Mouse (Mus musculus): ENCODE data around the gene Scarf2. TPM values are rescaled to one million over a fixed set of nuclear protein-coding genes. Genes with fewer than 3 reads are reported as not detected.

Gene Scarf2
- polyA plus RNA-seq, 1 experiment from 2014 or later: 15.3 TPM

DNA sequence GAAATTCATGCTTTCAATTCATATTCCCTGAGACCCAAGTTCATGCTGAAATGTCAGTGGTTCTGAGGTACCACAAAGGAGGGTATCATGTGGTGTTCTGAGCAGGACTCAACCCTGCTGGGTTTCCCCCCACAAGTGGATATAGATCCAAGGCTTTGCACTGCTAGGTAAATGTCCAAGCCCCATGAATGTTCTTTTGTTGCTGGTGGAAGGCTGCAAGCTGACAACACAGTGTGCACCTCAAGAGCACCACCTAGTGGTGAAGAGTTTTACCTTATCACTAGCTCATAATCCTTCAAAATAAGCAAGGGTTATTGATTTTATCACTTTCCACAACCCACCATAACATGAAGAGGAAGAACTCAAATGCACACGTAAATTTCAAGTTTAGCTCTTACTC is 51.8 kb downstream of the Scarf2 start:
- Histone ChIP-seq H3K4me2 (ENCODE audit: low read depth, low read length) (no peak overlapping the region), H3K27ac (replicated peaks; ENCODE audit: low read depth, low read length) (no peak overlapping the region), H3K36me3 (replicated peaks; ENCODE audit: control insufficient read depth, insufficient read depth, low read depth, low read length) (peaks cover 12% of the 10 kb centered on the region), H3K4me1 (ENCODE audit: control insufficient read depth, insufficient read depth, low read length) (no peaks in the 10 kb centered on the region), H3K27me3 (ENCODE audit: control insufficient read depth, insufficient read depth, low read length) (no peaks in the 10 kb centered on the region), H3K9me3 (replicated peaks; ENCODE audit: control insufficient read depth, low read length) (no peaks in the 10 kb centered on the region), H3K4me3 (ENCODE audit: low read depth, low read length) (no peak overlapping the region), H3K9ac (replicated peaks; ENCODE audit: low read length) (no peak overlapping the region)
- DNase-seq (ENCODE audit: low spot score): peak; percentile 89
- no peak for ATAC-seq (replicated peaks; ENCODE audit: insufficient number of reproducible peaks, low FRiP score, low TSS enrichment, low read depth)
- 27% methylated on average over 1 of the region's 1 CpGs for WGBS

DNA sequence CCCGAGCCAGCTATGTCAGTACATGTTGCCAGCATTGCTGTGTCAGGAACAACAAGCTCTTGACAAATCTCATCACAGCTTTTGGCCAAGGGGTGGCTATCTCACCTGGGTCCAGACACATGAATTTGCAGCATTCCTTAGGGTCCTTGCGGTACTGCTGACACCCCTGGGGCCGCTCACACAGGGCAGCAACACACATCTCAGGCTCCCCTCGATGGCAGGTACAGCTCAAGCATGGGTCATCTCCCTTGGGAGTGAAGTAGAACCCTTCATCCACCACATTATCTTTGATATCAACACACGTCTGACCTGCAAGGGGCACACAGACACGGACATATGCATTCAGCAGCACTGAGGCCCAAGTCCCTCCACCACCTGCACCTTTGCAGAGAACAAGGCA is 52.4 kb downstream of the Scarf2 start:
- no peak overlapping the region for H3K9ac ChIP-seq (replicated peaks; ENCODE audit: low read length)
- no peaks in the 10 kb centered on the region for H3K4me1 ChIP-seq (ENCODE audit: control insufficient read depth, insufficient read depth, low read length)
- DNase-seq (ENCODE audit: low spot score) (no peak), ATAC-seq (replicated peaks; ENCODE audit: insufficient number of reproducible peaks, low FRiP score, low TSS enrichment, low read depth) (no peak)
- H3K4me2 ChIP-seq (ENCODE audit: low read depth, low read length): no peak overlapping the region
- no peak overlapping the region for H3K4me3 ChIP-seq (ENCODE audit: low read depth, low read length)
- H3K27me3 ChIP-seq (ENCODE audit: control insufficient read depth, insufficient read depth, low read length): no peaks in the 10 kb centered on the region
- H3K36me3 ChIP-seq (replicated peaks; ENCODE audit: control insufficient read depth, insufficient read depth, low read depth, low read length): peaks cover 11% of the 10 kb centered on the region
- H3K27ac ChIP-seq (replicated peaks; ENCODE audit: low read depth, low read length): no peak overlapping the region
- 88% methylated on average over 6 of the region's 6 CpGs for WGBS
- no peaks in the 10 kb centered on the region for H3K9me3 ChIP-seq (replicated peaks; ENCODE audit: control insufficient read depth, low read length)

GRCm38 (mm10) chr16:17851331-17851730 is 54.2 kb downstream of the Scarf2 start:
- H3K4me2 ChIP-seq (ENCODE audit: low read depth, low read length): no peak overlapping the region
- DNase-seq (ENCODE audit: low spot score) (no peak), ATAC-seq (replicated peaks; ENCODE audit: insufficient number of reproducible peaks, low FRiP score, low TSS enrichment, low read depth) (no peak)
- no peaks in the 10 kb centered on the region for H3K27me3 ChIP-seq (ENCODE audit: control insufficient read depth, insufficient read depth, low read length)
- no peak overlapping the region for H3K4me3 ChIP-seq (ENCODE audit: low read depth, low read length)
- WGBS: 96% methylated on average over 5 of the region's 5 CpGs
- no peaks in the 10 kb centered on the region for H3K9me3 ChIP-seq (replicated peaks; ENCODE audit: control insufficient read depth, low read length)
- H3K4me1 ChIP-seq (ENCODE audit: control insufficient read depth, insufficient read depth, low read length): no peaks in the 10 kb centered on the region
- peaks cover 5% of the 10 kb centered on the region for H3K36me3 ChIP-seq (replicated peaks; ENCODE audit: control insufficient read depth, insufficient read depth, low read depth, low read length)
- no peak overlapping the region for H3K27ac ChIP-seq (replicated peaks; ENCODE audit: low read depth, low read length)
- H3K9ac ChIP-seq (replicated peaks; ENCODE audit: low read length): no peak overlapping the region

DNA sequence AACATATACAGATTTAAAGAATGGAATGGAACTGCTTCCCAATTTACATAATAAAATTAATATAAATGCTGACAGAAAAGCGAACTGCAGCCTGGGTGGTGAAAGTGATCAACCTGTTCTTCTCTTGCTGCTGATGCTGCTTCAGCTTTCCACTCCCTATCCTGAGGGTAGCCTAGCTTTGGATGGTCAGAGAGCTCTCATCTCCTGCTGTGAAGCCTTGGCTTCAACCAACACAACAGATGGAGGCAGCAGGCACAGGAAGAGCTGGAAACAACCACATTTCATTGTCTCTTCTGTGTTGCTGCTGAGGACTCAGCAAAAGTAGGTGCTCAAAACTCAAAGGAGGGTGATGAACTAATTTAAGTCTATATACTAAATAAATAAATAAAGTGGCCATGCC is 54.8 kb downstream of the Scarf2 start:
- Histone ChIP-seq H3K36me3 (replicated peaks; ENCODE audit: control insufficient read depth, insufficient read depth, low read depth, low read length) (peaks cover 7% of the 10 kb centered on the region), H3K9me3 (replicated peaks; ENCODE audit: control insufficient read depth, low read length) (no peaks in the 10 kb centered on the region), H3K9ac (replicated peaks; ENCODE audit: low read length) (no peak overlapping the region), H3K4me2 (ENCODE audit: low read depth, low read length) (no peak overlapping the region), H3K4me3 (ENCODE audit: low read depth, low read length) (no peak overlapping the region), H3K27ac (replicated peaks; ENCODE audit: low read depth, low read length) (no peak overlapping the region), H3K27me3 (ENCODE audit: control insufficient read depth, insufficient read depth, low read length) (no peaks in the 10 kb centered on the region), H3K4me1 (ENCODE audit: control insufficient read depth, insufficient read depth, low read length) (no peaks in the 10 kb centered on the region)
- ATAC-seq (replicated peaks; ENCODE audit: insufficient number of reproducible peaks, low FRiP score, low TSS enrichment, low read depth) (no peak), DNase-seq (ENCODE audit: low spot score) (no peak)
- 97% methylated on average over 1 of the region's 1 CpGs for WGBS

DNA sequence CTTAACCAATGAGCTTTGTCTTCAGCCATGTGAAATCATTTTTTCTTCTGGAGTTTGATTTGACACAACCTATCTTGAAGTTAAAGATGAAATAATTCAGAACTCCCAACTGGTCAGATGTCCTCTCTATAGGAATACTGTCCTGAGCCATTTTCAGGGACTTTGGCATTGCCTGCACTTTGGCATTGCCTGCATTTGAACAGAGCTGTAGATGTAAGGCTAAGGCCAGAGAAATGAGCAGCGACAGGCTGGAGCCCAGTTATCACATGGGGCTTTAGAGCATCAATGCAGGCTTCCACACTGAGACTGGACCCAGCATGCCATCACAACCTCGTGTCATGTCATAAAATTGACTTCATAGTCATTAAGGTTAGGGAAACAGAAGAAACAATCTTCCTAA is 56.2 kb downstream of the Scarf2 start:
- Histone ChIP-seq H3K4me2 (ENCODE audit: low read depth, low read length) (no peak overlapping the region), H3K9ac (replicated peaks; ENCODE audit: low read length) (no peak overlapping the region), H3K36me3 (replicated peaks; ENCODE audit: control insufficient read depth, insufficient read depth, low read depth, low read length) (peaks cover 12% of the 10 kb centered on the region), H3K27ac (replicated peaks; ENCODE audit: low read depth, low read length) (no peak overlapping the region), H3K27me3 (ENCODE audit: control insufficient read depth, insufficient read depth, low read length) (no peaks in the 10 kb centered on the region), H3K9me3 (replicated peaks; ENCODE audit: control insufficient read depth, low read length) (no peaks in the 10 kb centered on the region), H3K4me1 (ENCODE audit: control insufficient read depth, insufficient read depth, low read length) (no peaks in the 10 kb centered on the region), H3K4me3 (ENCODE audit: low read depth, low read length) (no peak overlapping the region)
- ATAC-seq (replicated peaks; ENCODE audit: insufficient number of reproducible peaks, low FRiP score, low TSS enrichment, low read depth) (no peak), DNase-seq (ENCODE audit: low spot score) (no peak)
- WGBS: 84% methylated on average over 2 of the region's 2 CpGs

- Histone ChIP-seq H3K27ac (replicated peaks; ENCODE audit: low read depth, low read length) (no peak overlapping the region), H3K9ac (replicated peaks; ENCODE audit: low read length) (no peak overlapping the region), H3K4me1 (ENCODE audit: control insufficient read depth, insufficient read depth, low read length) (no peaks in the 10 kb centered on the region), H3K9me3 (replicated peaks; ENCODE audit: control insufficient read depth, low read length) (no peaks in the 10 kb centered on the region), H3K4me2 (ENCODE audit: low read depth, low read length) (no peak overlapping the region), H3K36me3 (replicated peaks; ENCODE audit: control insufficient read depth, insufficient read depth, low read depth, low read length) (peaks cover 17% of the 10 kb centered on the region), H3K27me3 (ENCODE audit: control insufficient read depth, insufficient read depth, low read length) (no peaks in the 10 kb centered on the region), H3K4me3 (ENCODE audit: low read depth, low read length) (no peak overlapping the region)
- 88% methylated on average over 7 of the region's 7 CpGs for WGBS
- ATAC-seq (replicated peaks; ENCODE audit: insufficient number of reproducible peaks, low FRiP score, low TSS enrichment, low read depth) (no peak), DNase-seq (ENCODE audit: low spot score) (no peak)
Observed at GRCm38 (mm10) chr16:17857157-17857556, 60.1 kb downstream of the Scarf2 start.

Other genes starting within 250 kb of the Scarf2 start
- 0.15 TPM in 1 of 2 replicates, not detected in the other for gene Lrrc74b, start 236.0 kb upstream of the Scarf2 start, polyA plus RNA-seq (2014; fragmentation: Nextera tagmentation; extraction: Ambion mirVana)
- 0.20 and 0.31 TPM in 2 replicates for gene P2rx6, start 235.4 kb upstream of the Scarf2 start, polyA plus RNA-seq (2014; fragmentation: Nextera tagmentation; extraction: Ambion mirVana)
- gene Slc7a4, start 214.1 kb upstream of the Scarf2 start, polyA plus RNA-seq (2014; fragmentation: Nextera tagmentation; extraction: Ambion mirVana): 0.59 and 2.3 TPM in 2 replicates
- gene Smpd4, start 177.9 kb upstream of the Scarf2 start, polyA plus RNA-seq (2014; fragmentation: Nextera tagmentation; extraction: Ambion mirVana): 57.0 and 58.5 TPM in 2 replicates
- gene Ccdc74a, start 150.8 kb upstream of the Scarf2 start, polyA plus RNA-seq (2014; fragmentation: Nextera tagmentation; extraction: Ambion mirVana): 5.0 and 5.6 TPM in 2 replicates
- gene Med15, start 64.4 kb upstream of the Scarf2 start, polyA plus RNA-seq (2014; fragmentation: Nextera tagmentation; extraction: Ambion mirVana): 32.8 and 33.6 TPM in 2 replicates
- 48.0 and 58.1 TPM in 2 replicates for gene Klhl22, start 37.7 kb upstream of the Scarf2 start, polyA plus RNA-seq (2014; fragmentation: Nextera tagmentation; extraction: Ambion mirVana)
- not detected in 2 replicates for gene B830017H08Rik, start 35.8 kb downstream of the Scarf2 start, polyA plus RNA-seq (2014; fragmentation: Nextera tagmentation; extraction: Ambion mirVana)
- 1.7 and 2.0 TPM in 2 replicates for gene Car15, start 41.1 kb downstream of the Scarf2 start, polyA plus RNA-seq (2014; fragmentation: Nextera tagmentation; extraction: Ambion mirVana)
- gene Gm20518, start 94.4 kb downstream of the Scarf2 start, polyA plus RNA-seq (2014; fragmentation: Nextera tagmentation; extraction: Ambion mirVana): 0.14 and 0.20 TPM in 2 replicates
- not detected in 2 replicates for gene Tssk1, start 96.9 kb downstream of the Scarf2 start, polyA plus RNA-seq (2014; fragmentation: Nextera tagmentation; extraction: Ambion mirVana)
- 68.8 and 76.6 TPM in 2 replicates for gene Dgcr2, start 101.3 kb downstream of the Scarf2 start, polyA plus RNA-seq (2014; fragmentation: Nextera tagmentation; extraction: Ambion mirVana)
- gene Tssk2, start 101.4 kb downstream of the Scarf2 start, polyA plus RNA-seq (2014; fragmentation: Nextera tagmentation; extraction: Ambion mirVana): not detected in 2 replicates
- gene Ess2, start 114.1 kb downstream of the Scarf2 start, polyA plus RNA-seq (2014; fragmentation: Nextera tagmentation; extraction: Ambion mirVana): 38.4 and 40.3 TPM in 2 replicates
- 0.24 TPM in 1 of 2 replicates, not detected in the other for gene Gsc2, start 117.8 kb downstream of the Scarf2 start, polyA plus RNA-seq (2014; fragmentation: Nextera tagmentation; extraction: Ambion mirVana)
- 66.2 and 69.5 TPM in 2 replicates for gene Slc25a1, start 130.9 kb downstream of the Scarf2 start, polyA plus RNA-seq (2014; fragmentation: Nextera tagmentation; extraction: Ambion mirVana)
- gene Vpreb2, start 183.1 kb downstream of the Scarf2 start, polyA plus RNA-seq (2014; fragmentation: Nextera tagmentation; extraction: Ambion mirVana): not detected in 2 replicates